Mouse (Mus musculus) cerebellum, adult 9-10 months (tissue): ENCODE measurements around the gene Gm21970.

Experiments used
- DNase-seq: peaks from one replicate; pipeline ENCODE4 v3.0.0; 2022

Gene Gm21970

GRCm38 (mm10) chr16:91391421-91391820 is at the start of gene Gm21970:
Gm21970 (plus strand) TSS chr16:91391721.
- DNase-seq = no peak

GRCm38 (mm10) chr16:91346491-91346890 is 45.0 kb upstream of the Gm21970 start:
- no peak for DNase-seq

GRCm38 (mm10) chr16:91347491-91348263 is 43.8 kb upstream of the Gm21970 start:
- no peak for DNase-seq

GRCm38 (mm10) chr16:91348264-91348565 is 43.3 kb upstream of the Gm21970 start:
- no peak for DNase-seq

- no peak for DNase-seq
Observed at GRCm38 (mm10) chr16:91348588-91349330, 42.8 kb upstream of the Gm21970 start.

GRCm38 (mm10) chr16:91352084-91352562 is 39.4 kb upstream of the Gm21970 start:
- peak; percentile 92 for DNase-seq

- DNase-seq = no peak
Observed at GRCm38 (mm10) chr16:91352749-91353148, 38.8 kb upstream of the Gm21970 start.

- DNase-seq = no peak
Observed at GRCm38 (mm10) chr16:91353177-91353576, 38.3 kb upstream of the Gm21970 start.

GRCm38 (mm10) chr16:91353638-91354037 is 37.9 kb upstream of the Gm21970 start:
- DNase-seq = no peak

- no peak for DNase-seq
Observed at GRCm38 (mm10) chr16:91354599-91354998, 36.9 kb upstream of the Gm21970 start.

GRCm38 (mm10) chr16:91355160-91355559 is 36.4 kb upstream of the Gm21970 start:
- DNase-seq = no peak

GRCm38 (mm10) chr16:91356760-91357525 is 34.6 kb upstream of the Gm21970 start:
- no peak for DNase-seq

GRCm38 (mm10) chr16:91357526-91357900 is 34.0 kb upstream of the Gm21970 start:
- DNase-seq = no peak

GRCm38 (mm10) chr16:91358555-91358954 is 33.0 kb upstream of the Gm21970 start:
- DNase-seq = peak; percentile 77

- no peak for DNase-seq
Observed at GRCm38 (mm10) chr16:91359531-91359930, 32.0 kb upstream of the Gm21970 start.

- no peak for DNase-seq
Observed at GRCm38 (mm10) chr16:91360162-91360561, 31.4 kb upstream of the Gm21970 start.

GRCm38 (mm10) chr16:91362006-91362405 is 29.5 kb upstream of the Gm21970 start:
- DNase-seq = no peak

GRCm38 (mm10) chr16:91362616-91363272 is 28.8 kb upstream of the Gm21970 start:
- no peak for DNase-seq

- DNase-seq = no peak
Observed at GRCm38 (mm10) chr16:91363483-91363882, 28.0 kb upstream of the Gm21970 start.

- no peak for DNase-seq
Observed at GRCm38 (mm10) chr16:91366567-91366966, 25.0 kb upstream of the Gm21970 start.

- no peak for DNase-seq
Observed at GRCm38 (mm10) chr16:91367066-91367465, 24.5 kb upstream of the Gm21970 start.

GRCm38 (mm10) chr16:91372577-91373472 is 18.7 kb upstream of the Gm21970 start, which contains the start of gene Ifnar2:
Ifnar2 (plus strand) TSS chr16:91372783.
- peak; percentile 76 for DNase-seq
